Mouse (Mus musculus) R1 (cell line): ENCODE measurements around the gene Tlk1.
"Not testable (repeated sequence)": the region's sequence is repeated elsewhere in the genome, so short reads cannot be mapped to it uniquely, and the experiment has no call there.

Source experiments
- DNase-seq: peaks from one replicate; pipeline ENCODE4 v3.0.0-alpha.2; 2018; ENCODE audit warnings: low read depth, low spot score

Tlk1 gene

DNA sequence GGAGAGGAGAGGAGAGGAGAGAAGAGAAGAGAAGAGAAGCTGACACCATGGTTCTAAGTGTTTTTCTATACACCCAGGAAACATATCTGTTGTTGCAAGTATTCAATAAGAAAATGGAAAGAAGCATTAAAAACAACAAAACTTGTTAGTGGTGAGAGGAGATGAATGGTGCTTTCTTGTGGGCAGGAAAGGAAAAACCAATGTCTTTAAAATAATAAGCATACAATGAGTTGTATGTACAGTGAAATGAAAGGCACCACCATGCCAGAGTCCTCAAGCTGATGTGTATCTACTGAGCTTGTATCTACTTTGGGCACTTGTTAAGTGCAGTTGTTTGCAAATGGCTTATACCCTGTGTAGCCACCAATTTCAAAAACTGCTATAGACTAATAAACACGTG, 7.7 kb upstream of the Tlk1 start:
- no peak for DNase-seq

DNA sequence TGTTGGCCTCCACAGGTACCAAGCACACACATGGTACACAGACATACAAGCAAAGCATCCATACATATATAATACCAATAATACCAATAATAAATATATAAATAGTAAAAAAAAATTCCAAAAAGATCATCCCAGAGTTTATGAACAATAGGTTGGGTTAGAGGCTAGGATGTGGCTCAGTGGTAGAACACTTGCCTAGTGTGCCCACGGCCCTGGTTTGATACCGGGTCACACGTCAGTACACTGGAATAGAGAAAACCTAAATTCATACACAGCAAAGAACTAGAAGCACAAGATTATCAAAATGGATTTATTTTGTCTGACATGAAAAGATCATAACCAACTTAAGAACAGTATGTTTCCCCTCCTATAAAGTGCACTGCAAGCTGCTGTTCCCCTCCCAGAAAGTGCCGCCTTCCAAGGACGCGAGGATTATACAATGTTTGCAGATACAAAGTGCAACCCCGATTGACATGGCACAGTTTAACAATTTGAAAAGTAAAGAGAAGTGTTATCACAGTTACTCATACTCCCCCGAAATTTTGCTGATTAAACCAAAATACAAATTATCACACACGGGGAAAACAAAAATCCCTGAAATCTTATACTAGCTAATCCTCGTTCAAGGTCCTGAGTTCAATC, 6.3 kb upstream of the Tlk1 start:
- DNase-seq: no peak

- DNase-seq: peak; percentile 97
Measured at GRCm38 (mm10) chr2:70830683-70831082, 5.2 kb upstream of the Tlk1 start.

- peak; percentile 80 for DNase-seq
Measured at GRCm38 (mm10) chr2:70829946-70830610, 4.5 kb upstream of the Tlk1 start.

DNA sequence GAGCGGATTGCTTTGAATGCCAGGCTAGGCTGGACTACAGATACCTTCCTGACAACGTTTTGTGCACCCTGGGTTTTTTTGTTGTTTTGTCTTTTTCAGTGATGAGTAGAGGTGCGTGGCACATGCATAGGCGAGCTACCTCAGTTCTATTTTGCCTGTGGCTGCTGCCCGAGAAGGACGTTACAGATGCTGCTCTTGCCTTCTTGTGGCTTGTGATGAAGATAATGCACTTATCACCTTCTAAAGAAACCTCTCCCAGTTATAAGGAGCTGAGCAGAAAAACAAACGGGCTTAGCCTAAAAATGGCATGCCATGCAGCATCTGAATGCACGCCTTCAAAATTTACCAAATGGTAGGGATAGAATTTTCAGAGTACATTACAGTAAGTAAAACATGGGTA, 2.3 kb upstream of the Tlk1 start:
- DNase-seq: no peak

GRCm38 (mm10) chr2:70826436-70827230, 1.1 kb upstream of the Tlk1 start:
- no peak for DNase-seq

- peak; percentile 73 for DNase-seq
Measured at GRCm38 (mm10) chr2:70824838-70825370, 624 bp downstream of the Tlk1 start.

- DNase-seq: peak; percentile 67
Measured at GRCm38 (mm10) chr2:70823926-70824800, 1.4 kb downstream of the Tlk1 start.

- DNase-seq: no peak
Measured at GRCm38 (mm10) chr2:70823434-70823833, 2.1 kb downstream of the Tlk1 start.

GRCm38 (mm10) chr2:70816939-70817338, 8.6 kb downstream of the Tlk1 start:
- no peak for DNase-seq

GRCm38 (mm10) chr2:70816016-70816415, 9.5 kb downstream of the Tlk1 start:
- no peak for DNase-seq

- DNase-seq: no peak
Measured at GRCm38 (mm10) chr2:70813608-70814007, 11.9 kb downstream of the Tlk1 start.

DNA sequence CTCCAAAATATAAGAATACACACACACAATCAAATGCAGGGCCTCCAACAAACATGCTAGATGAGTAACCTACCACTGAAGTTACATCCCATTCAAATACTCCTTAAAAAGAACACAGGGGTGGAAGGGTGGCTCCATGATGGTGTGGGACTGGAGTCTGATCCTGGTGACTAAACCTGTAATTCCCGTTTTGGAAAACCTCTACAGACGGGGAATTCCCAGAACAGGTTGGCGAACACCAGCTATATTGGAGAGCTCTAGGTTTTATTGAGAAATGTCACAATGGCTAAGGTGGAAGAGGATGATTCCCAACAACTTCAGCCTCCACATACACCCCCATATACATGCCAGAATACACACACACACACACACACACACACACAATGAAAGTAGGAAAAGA, 14.1 kb downstream of the Tlk1 start:
- no peak for DNase-seq

GRCm38 (mm10) chr2:70809921-70810320, 15.6 kb downstream of the Tlk1 start:
- no peak for DNase-seq

DNA sequence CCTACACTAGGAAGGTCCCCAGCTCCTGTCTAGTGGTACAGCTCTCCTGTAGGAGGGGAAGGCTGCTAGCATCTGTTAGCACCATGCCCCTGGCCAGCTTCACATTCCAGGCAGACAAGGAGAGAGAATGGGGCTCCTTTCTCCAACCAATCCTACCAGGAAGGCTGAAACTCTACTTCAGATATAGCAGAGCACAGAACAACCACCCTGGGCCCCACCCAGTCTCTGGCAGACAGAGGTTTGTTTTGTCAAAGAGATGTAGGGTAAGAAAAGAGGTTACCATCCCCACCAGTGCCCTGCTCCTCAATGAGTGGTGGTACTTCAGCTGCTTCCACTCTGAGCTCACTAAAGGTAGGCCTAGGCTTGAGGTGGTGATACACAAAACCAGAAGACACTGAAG, 16.8 kb downstream of the Tlk1 start:
- DNase-seq: peak; percentile 29

DNA sequence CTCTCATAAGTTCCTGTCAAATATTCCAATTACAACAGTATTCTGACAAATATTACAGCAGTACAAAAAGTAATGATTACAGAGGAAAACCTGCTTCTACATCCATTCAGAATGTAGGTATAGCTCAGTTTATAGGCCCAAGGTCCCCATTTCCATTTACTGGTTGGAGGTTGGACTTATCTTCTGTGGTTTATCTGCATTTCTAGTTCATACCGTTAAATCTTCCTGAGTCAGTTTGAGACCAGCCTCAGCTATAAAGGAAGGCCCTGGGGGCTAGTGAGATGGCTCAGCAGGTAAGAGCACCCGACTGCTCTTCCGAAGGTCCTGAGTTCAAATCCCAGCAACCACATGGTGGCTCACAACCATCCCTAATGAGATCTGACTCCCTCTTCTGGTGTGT, 17.9 kb downstream of the Tlk1 start:
- not testable (repeated sequence) for DNase-seq

- peak; percentile 94 for DNase-seq
Measured at GRCm38 (mm10) chr2:70806020-70806419, 19.5 kb downstream of the Tlk1 start.

GRCm38 (mm10) chr2:70803696-70804095, 21.8 kb downstream of the Tlk1 start:
- peak; percentile 80 for DNase-seq

- DNase-seq: peak; percentile 33
Measured at GRCm38 (mm10) chr2:70802658-70803057, 22.9 kb downstream of the Tlk1 start.

- DNase-seq: no peak
Measured at GRCm38 (mm10) chr2:70801543-70801942, 24.0 kb downstream of the Tlk1 start.

GRCm38 (mm10) chr2:70800396-70800795, 25.1 kb downstream of the Tlk1 start:
- peak; percentile 53 for DNase-seq
